Mouse (Mus musculus): ENCODE results near the gene Polr2b. TPM values are rescaled to one million over a fixed set of nuclear protein-coding genes. Genes with fewer than 3 reads are reported as not detected.

Gene Polr2b
- polyA plus RNA-seq, 1 experiment from 2014 or later, result 40.4 TPM

DNA sequence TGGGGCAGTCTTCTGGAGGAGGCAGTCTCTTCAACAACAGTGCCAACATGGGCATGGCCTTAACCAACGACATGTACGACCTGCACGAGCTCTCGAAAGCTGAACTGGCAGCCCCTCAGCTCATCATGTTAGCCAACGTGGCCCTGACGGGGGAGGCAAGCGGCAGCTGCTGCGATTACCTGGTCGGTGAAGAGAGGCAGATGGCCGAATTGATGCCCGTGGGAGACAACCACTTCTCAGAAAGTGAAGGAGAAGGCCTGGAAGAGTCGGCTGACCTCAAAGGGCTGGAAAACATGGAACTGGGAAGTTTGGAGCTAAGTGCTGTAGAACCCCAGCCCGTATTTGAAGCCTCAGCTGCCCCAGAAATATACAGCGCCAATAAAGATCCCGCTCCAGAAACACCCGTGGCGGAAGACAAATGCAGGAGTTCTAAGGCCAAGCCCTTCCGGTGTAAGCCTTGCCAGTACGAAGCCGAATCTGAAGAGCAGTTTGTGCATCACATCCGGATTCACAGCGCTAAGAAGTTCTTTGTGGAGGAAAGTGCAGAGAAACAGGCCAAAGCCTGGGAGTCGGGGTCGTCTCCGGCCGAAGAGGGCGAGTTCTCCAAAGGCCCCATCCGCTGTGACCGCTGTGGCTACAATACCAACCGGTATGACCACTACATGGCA is 41.9 kb upstream of the Polr2b start:
- H3K4me2 ChIP-seq (ENCODE audit: low read depth, low read length), result no peak overlapping the region
- H3K36me3 ChIP-seq (ENCODE audit: control insufficient read depth, insufficient read depth), result peaks cover 24% of the 10 kb centered on the region
- no peak overlapping the region for H3K9ac ChIP-seq (ENCODE audit: low read length)
- H3K4me3 ChIP-seq (ENCODE audit: low read length), result no peak overlapping the region
- 92% methylated on average over 30 of the region's 30 CpGs for whole genome bisulfite sequencing
- no peak for ATAC-seq (replicated peaks; ENCODE audit: extremely low read depth, insufficient read depth, low FRiP score)
- H3K27me3 ChIP-seq (ENCODE audit: control insufficient read depth, insufficient read depth, low read length), result no peaks in the 10 kb centered on the region
- H3K4me1 ChIP-seq (ENCODE audit: control insufficient read depth, insufficient read depth, low read length), result peaks cover 12% of the 10 kb centered on the region
- H3K9me3 ChIP-seq (replicated peaks; ENCODE audit: control insufficient read depth, low read length), result no peaks in the 10 kb centered on the region
- no peak overlapping the region for H3K27ac ChIP-seq (ENCODE audit: low read length)

DNA sequence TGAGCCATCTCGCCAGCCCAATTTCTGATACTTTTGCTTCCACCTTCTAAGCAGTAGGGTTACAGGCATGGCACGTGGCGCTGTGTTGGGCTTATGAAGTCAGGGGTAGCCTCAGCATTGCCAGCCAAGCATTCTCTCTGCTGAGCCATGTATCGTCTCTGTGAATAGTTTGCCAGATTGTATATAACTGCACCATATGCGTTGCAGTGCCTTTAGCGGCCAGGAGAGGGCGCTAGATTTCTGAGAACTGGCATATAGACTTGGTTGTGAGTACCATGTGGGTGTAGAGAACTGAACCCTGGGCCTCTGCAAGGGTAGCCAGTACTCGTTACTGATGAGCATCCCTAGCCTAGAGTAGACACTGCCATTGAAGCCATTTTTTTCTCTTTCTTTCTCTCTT is 40.5 kb upstream of the Polr2b start:
- Histone ChIP-seq H3K4me1 (ENCODE audit: control insufficient read depth, insufficient read depth, low read length) (peaks cover 16% of the 10 kb centered on the region), H3K36me3 (ENCODE audit: control insufficient read depth, insufficient read depth) (peaks cover 26% of the 10 kb centered on the region), H3K9me3 (replicated peaks; ENCODE audit: control insufficient read depth, low read length) (no peaks in the 10 kb centered on the region), H3K27me3 (ENCODE audit: control insufficient read depth, insufficient read depth, low read length) (no peaks in the 10 kb centered on the region), H3K4me2 (ENCODE audit: low read depth, low read length) (no peak overlapping the region), H3K4me3 (ENCODE audit: low read length) (no peak overlapping the region), H3K9ac (ENCODE audit: low read length) (no peak overlapping the region), H3K27ac (ENCODE audit: low read length) (no peak overlapping the region)
- no peak for ATAC-seq (replicated peaks; ENCODE audit: extremely low read depth, insufficient read depth, low FRiP score)
- WGBS, result 73% methylated on average over 8 of the region's 8 CpGs

DNA sequence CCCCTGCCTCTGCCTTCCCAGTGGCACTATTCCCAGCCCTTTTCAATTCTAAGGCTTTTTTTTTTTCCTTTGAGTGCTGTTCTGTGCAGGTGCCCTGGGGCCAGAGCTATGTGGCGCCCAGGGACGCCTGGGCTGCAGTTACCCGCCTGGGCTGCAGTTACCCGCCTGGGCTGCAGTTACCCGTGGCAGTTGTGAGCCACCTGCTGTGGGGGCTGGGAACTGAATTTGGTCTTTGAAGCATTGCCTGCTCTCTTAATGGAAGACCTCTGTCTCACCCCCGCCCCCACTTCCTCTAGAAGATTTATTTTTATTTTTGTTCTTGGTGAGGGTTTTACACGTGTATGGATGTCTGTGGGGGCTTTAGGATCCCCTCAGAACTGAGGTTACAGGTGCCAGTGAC is 36.8 kb upstream of the Polr2b start:
- Histone ChIP-seq H3K9ac (ENCODE audit: low read length) (no peak overlapping the region), H3K36me3 (ENCODE audit: control insufficient read depth, insufficient read depth) (peaks cover 48% of the 10 kb centered on the region), H3K4me1 (ENCODE audit: control insufficient read depth, insufficient read depth, low read length) (peaks cover 7% of the 10 kb centered on the region; the same call in 1 of the 2 replicates), H3K4me3 (ENCODE audit: low read length) (no peak overlapping the region), H3K27me3 (ENCODE audit: control insufficient read depth, insufficient read depth, low read length) (no peaks in the 10 kb centered on the region), H3K9me3 (replicated peaks; ENCODE audit: control insufficient read depth, low read length) (no peaks in the 10 kb centered on the region), H3K4me2 (ENCODE audit: low read depth, low read length) (no peak overlapping the region), H3K27ac (ENCODE audit: low read length) (no peak overlapping the region)
- WGBS, result 76% methylated on average over 7 of the region's 7 CpGs
- peak; percentile 61 for ATAC-seq (replicated peaks; ENCODE audit: extremely low read depth, insufficient read depth, low FRiP score)

DNA sequence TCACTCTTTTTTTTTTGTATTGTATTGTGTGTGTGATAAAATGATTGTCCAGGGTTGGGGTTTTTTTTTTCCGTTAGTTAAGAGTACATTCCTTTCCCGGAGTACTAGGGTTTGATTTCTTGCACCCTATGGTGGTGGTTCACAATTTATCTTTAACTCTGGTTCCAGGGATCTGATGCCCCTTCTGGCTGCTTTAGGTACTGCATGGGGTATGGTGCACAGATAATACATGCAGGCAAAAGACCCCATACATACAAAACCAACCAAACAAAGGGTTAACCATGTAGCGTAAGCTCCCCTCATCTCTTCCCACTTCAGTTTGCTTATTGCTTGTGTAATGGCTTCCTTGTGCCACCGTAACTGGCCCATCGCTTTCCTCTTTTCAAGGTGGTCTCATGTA is 34.0 kb upstream of the Polr2b start:
- 86% methylated on average over 5 of the region's 5 CpGs for WGBS
- Histone ChIP-seq H3K4me2 (ENCODE audit: low read depth, low read length) (no peak overlapping the region), H3K27me3 (ENCODE audit: control insufficient read depth, insufficient read depth, low read length) (no peaks in the 10 kb centered on the region), H3K36me3 (ENCODE audit: control insufficient read depth, insufficient read depth) (peaks cover 39% of the 10 kb centered on the region), H3K27ac (ENCODE audit: low read length) (no peak overlapping the region), H3K9ac (ENCODE audit: low read length) (no peak overlapping the region), H3K9me3 (replicated peaks; ENCODE audit: control insufficient read depth, low read length) (no peaks in the 10 kb centered on the region), H3K4me1 (ENCODE audit: control insufficient read depth, insufficient read depth, low read length) (peaks cover 4% of the 10 kb centered on the region; the same call in 1 of the 2 replicates), H3K4me3 (ENCODE audit: low read length) (no peak overlapping the region)
- no peak for ATAC-seq (replicated peaks; ENCODE audit: extremely low read depth, insufficient read depth, low FRiP score)

DNA sequence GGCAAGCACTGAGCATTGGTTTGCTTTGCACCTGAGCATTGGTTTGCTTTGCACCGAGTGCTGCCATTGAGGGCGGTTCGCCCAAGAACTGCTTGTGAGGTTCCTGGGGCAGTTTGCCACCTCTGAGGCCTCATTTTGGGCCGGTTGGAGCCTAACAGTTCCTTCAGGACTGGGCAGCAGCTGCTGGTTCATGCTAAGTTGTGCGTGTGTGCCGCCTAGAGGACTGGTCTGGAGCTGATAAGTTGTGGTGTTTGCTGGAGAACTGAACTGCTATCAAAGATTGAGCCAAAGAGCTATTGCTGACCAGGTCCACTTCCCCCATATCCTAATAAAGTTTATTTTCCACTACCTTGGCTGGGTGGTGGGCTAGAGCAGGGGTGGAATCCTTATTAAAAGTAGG is 32.7 kb upstream of the Polr2b start:
- no peak overlapping the region for H3K9ac ChIP-seq (ENCODE audit: low read length)
- H3K4me3 ChIP-seq (ENCODE audit: low read length), result no peak overlapping the region
- H3K4me2 ChIP-seq (ENCODE audit: low read depth, low read length), result no peak overlapping the region
- H3K27ac ChIP-seq (ENCODE audit: low read length), result no peak overlapping the region
- no peak for ATAC-seq (replicated peaks; ENCODE audit: extremely low read depth, insufficient read depth, low FRiP score)
- peaks cover 49% of the 10 kb centered on the region for H3K36me3 ChIP-seq (ENCODE audit: control insufficient read depth, insufficient read depth)
- H3K9me3 ChIP-seq (replicated peaks; ENCODE audit: control insufficient read depth, low read length), result no peaks in the 10 kb centered on the region
- no peaks in the 10 kb centered on the region for H3K27me3 ChIP-seq (ENCODE audit: control insufficient read depth, insufficient read depth, low read length)
- WGBS, result 91% methylated on average over 6 of the region's 6 CpGs
- peaks cover 4% of the 10 kb centered on the region; the same call in 1 of the 2 replicates for H3K4me1 ChIP-seq (ENCODE audit: control insufficient read depth, insufficient read depth, low read length)

DNA sequence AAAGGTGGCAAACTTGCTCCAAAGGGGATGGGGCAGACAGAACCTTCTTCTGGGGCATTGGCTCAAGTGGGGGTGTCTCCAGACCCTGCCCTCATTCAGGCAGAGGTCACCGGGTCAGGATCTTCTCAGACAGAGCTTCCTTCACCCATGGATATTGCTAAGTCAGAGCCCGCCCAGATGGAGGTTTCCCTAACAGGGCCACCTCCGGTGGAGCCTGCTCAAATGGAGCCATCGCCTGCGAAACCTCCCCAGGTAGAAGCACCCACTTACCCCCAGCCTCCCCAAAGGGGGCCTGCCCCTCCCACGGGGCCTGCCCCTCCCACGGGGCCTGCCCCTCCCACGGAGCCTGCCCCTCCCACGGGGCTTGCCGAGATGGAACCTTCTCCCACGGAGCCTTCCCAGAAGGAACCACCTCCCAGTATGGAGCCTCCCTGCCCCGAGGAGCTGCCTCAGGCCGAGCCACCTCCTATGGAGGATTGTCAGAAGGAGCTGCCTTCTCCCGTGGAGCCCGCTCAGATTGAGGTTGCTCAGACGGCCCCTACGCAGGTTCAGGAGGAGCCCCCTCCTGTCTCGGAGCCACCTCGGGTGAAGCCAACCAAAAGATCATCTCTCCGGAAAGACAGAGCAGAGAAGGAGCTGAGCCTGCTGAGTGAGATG is 28.3 kb upstream of the Polr2b start:
- peaks cover 36% of the 10 kb centered on the region for H3K36me3 ChIP-seq (ENCODE audit: control insufficient read depth, insufficient read depth)
- H3K4me3 ChIP-seq (ENCODE audit: low read length), result no peak overlapping the region
- no peak for ATAC-seq (replicated peaks; ENCODE audit: extremely low read depth, insufficient read depth, low FRiP score)
- H3K9me3 ChIP-seq (replicated peaks; ENCODE audit: control insufficient read depth, low read length), result no peaks in the 10 kb centered on the region
- H3K27me3 ChIP-seq (ENCODE audit: control insufficient read depth, insufficient read depth, low read length), result no peaks in the 10 kb centered on the region
- H3K27ac ChIP-seq (ENCODE audit: low read length), result no peak overlapping the region
- no peak overlapping the region for H3K9ac ChIP-seq (ENCODE audit: low read length)
- whole genome bisulfite sequencing, result 85% methylated on average over 20 of the region's 20 CpGs
- H3K4me2 ChIP-seq (ENCODE audit: low read depth, low read length), result no peak overlapping the region
- peaks cover 3% of the 10 kb centered on the region; the same call in 1 of the 2 replicates for H3K4me1 ChIP-seq (ENCODE audit: control insufficient read depth, insufficient read depth, low read length)

- Histone ChIP-seq H3K9ac (ENCODE audit: low read length) (no peak overlapping the region), H3K4me1 (ENCODE audit: control insufficient read depth, insufficient read depth, low read length) (peaks cover 8% of the 10 kb centered on the region; the same call in 1 of the 2 replicates), H3K27ac (ENCODE audit: low read length) (no peak overlapping the region), H3K27me3 (ENCODE audit: control insufficient read depth, insufficient read depth, low read length) (no peaks in the 10 kb centered on the region), H3K4me2 (ENCODE audit: low read depth, low read length) (no peak overlapping the region), H3K9me3 (replicated peaks; ENCODE audit: control insufficient read depth, low read length) (no peaks in the 10 kb centered on the region), H3K36me3 (ENCODE audit: control insufficient read depth, insufficient read depth) (peaks cover 32% of the 10 kb centered on the region), H3K4me3 (ENCODE audit: low read length) (no peak overlapping the region)
- ATAC-seq (replicated peaks; ENCODE audit: extremely low read depth, insufficient read depth, low FRiP score), result no peak
- 84% methylated on average over 9 of the region's 9 CpGs for WGBS
Measured at GRCm38 (mm10) chr5:77282242-77282641, 27.7 kb upstream of the Polr2b start.

DNA sequence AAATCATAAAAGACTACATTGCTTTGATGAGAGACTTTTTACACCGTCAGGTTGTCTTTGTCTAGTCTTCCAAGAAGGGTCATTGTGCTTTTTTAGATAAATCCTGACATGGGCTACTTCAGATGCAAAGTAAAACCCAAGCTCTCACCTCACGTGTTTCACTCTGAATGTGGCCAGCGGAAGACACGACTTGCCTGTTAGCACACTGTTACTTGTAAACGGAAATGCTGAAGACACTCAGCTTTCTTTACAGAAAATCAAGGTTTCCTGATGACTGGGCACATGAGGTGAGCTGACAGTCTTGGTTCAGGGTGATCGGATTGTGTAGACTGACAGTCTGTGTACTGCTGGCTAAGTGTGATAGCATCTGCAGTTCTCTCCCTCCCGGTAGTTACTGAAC is 24.3 kb upstream of the Polr2b start:
- ATAC-seq (replicated peaks; ENCODE audit: extremely low read depth, insufficient read depth, low FRiP score), result no peak
- Histone ChIP-seq H3K27ac (ENCODE audit: low read length) (no peak overlapping the region), H3K4me3 (ENCODE audit: low read length) (no peak overlapping the region), H3K4me2 (ENCODE audit: low read depth, low read length) (no peak overlapping the region), H3K9me3 (replicated peaks; ENCODE audit: control insufficient read depth, low read length) (no peaks in the 10 kb centered on the region), H3K9ac (ENCODE audit: low read length) (no peak overlapping the region), H3K36me3 (ENCODE audit: control insufficient read depth, insufficient read depth) (peaks cover 36% of the 10 kb centered on the region), H3K27me3 (ENCODE audit: control insufficient read depth, insufficient read depth, low read length) (no peaks in the 10 kb centered on the region), H3K4me1 (ENCODE audit: control insufficient read depth, insufficient read depth, low read length) (peaks cover 8% of the 10 kb centered on the region; the same call in 1 of the 2 replicates)
- WGBS, result 82% methylated on average over 7 of the region's 7 CpGs

DNA sequence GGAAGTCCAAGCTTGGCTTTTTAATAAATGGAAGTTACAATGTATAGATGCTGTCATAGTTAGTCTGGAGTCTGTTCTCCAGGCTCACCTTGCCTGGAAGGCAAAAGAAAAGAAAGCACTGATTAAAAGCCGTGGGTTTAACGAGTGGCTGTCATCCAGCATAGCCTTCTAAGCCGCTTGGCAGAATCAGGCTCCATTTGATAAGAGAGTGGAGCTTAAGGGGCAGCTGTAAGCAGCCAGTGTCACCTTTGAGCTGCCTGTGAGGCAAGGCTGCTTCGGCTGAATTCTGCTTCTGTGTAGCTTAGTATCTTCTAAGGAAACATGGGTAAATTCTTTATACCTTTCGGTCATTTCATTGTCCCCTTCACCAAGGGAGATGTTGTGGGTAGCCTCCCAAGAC is 23.0 kb upstream of the Polr2b start:
- WGBS, result 39% methylated on average over 5 of the region's 5 CpGs
- no peak overlapping the region for H3K4me3 ChIP-seq (ENCODE audit: low read length)
- no peak overlapping the region for H3K27ac ChIP-seq (ENCODE audit: low read length)
- peaks cover 24% of the 10 kb centered on the region for H3K36me3 ChIP-seq (ENCODE audit: control insufficient read depth, insufficient read depth)
- no peak for ATAC-seq (replicated peaks; ENCODE audit: extremely low read depth, insufficient read depth, low FRiP score)
- H3K9me3 ChIP-seq (replicated peaks; ENCODE audit: control insufficient read depth, low read length), result no peaks in the 10 kb centered on the region
- no peak overlapping the region for H3K4me2 ChIP-seq (ENCODE audit: low read depth, low read length)
- no peak overlapping the region for H3K9ac ChIP-seq (ENCODE audit: low read length)
- H3K27me3 ChIP-seq (ENCODE audit: control insufficient read depth, insufficient read depth, low read length), result no peaks in the 10 kb centered on the region
- peaks cover 8% of the 10 kb centered on the region; the same call in 1 of the 2 replicates for H3K4me1 ChIP-seq (ENCODE audit: control insufficient read depth, insufficient read depth, low read length)
